Mouse (Mus musculus): ENCODE measurements around the gene Prickle2.

DNA sequence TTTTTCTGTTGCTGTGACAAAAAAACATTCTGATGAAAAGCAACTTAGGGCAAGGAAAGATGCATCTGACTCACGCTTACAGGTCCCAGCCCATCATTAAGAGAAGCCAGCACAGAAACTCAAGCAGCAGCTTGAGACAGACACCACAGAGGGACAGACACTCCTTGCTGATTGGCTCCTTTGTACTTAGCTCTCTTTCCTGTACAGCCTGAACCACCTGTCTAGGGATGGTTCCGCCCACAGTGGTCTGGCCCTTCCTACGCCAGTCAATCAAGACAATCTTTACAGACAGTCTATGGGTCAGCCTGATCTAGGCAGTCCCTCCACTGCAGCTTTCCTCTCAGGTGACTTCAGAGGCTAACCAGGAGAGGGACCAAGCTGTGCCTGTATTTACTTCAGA lies 42.1 kb downstream of the Prickle2 start:
- TF ChIP-seq POLR2A (IDR thresholded peaks at IDR 0.05; ENCODE audit: insufficient read depth, low read depth, low read length) (no peak), CTCF (IDR thresholded peaks at IDR 0.05; ENCODE audit: insufficient read depth, low read depth, low read length) (no peak)

Measured in olfactory bulb, adult 2 months (tissue).